Mouse (Mus musculus) cerebellum, adult 18-20 months (tissue): ENCODE measurements at regions not wholly inside any gene's neighbourhood (a gene's known extent, or its start where the extent isn't known, plus 50 kb on each side); places are given as distances from the start of the nearest gene placed in this dataset.

Source experiments
- DNase-seq, 2 experiments: peaks; one replicate each; pipeline ENCODE4 v3.0.0; 2021

DNA sequence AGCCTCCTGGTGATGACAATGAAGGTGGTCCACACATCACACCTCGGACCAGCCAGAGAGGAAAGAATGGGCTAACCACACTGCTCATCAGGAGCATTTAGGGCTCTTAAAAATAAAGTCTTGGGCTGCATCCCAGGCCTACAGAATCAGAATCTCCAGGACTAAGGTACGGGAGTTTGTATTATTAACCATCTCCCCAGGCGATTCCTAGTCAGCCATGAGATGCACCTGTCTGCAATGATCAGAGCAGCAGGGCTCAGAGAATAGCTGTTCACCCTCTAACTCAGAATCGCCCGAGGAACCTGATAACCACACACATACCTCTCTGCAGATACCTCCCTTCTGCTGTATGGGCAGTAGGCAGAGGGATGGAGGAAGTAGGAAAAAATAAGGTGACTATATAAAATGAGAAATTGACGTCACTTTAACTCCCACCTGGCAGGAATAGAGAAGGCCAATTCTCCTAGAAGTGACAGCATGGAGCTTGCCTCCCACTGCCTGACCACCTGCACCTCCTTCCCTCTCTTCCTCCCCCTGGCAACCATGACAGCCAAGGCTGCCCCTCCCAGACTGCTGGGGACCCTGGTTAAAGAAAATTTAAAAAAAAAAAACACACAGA, 401.5 kb upstream of the Rps6ka3 start:
- peak; percentile 80 to 84 for DNase-seq

DNA sequence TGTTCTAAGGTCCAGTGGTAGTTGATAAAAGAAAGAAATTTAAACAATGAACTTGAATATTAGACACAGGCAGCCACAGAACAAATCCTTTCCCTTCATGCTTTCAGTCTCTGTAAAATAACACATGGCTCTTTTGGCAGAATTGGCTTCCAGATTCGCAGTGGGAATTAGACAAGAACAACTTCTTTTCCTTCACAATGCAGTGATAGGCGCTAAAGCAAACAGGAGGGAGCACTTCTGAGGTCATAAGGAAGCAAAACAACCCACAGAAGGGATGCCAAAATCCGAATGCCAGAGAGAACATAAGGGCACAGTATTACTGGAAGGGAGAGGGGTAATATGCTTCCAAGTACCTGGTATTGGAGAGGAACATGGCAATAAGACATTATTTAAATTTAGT, 396.3 kb upstream of the Rps6ka3 start:
- peak; percentile 63 to 74 for DNase-seq

DNA sequence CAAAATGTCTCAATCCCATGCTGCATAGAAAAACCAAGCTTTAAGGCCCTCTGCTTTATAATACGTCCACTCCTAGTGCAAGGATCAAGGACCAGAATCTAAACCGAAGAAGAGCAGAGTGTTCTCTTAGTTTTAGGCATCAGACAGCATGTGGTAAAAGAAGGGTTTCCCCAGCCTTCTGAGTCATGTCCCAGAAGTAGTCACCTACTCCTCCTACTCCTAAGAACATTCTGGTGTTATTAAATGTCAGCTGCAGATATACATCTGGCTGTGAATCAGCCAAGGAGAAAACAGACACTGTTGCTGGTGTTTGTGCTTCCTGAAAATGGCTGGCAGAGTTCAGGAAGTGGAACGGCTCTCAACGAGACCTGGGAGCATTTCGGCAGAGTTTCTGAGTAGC, 372.6 kb upstream of the Rps6ka3 start:
- DNase-seq, result no peak

DNA sequence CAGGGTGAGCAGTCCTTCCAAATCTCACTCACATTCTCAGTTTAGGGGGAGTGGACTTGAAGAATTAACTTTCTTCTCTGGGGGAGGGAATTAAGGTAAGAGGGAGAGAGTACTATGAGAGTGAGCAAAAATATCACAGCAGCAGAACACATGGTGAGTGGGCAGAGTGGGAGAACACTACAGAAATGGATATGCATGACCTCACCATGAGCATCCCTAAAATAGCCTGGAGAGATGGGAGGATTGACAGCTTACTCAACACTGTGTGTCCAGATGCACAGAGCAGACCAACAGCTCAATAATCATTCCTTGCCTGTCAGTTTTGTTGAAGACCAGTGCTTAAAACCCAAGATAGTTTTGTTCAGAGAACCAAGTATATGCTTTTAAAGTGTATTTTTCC, 357.8 kb upstream of the Rps6ka3 start:
- DNase-seq, result no peak
